Mouse (Mus musculus): ENCODE measurements around the gene Zfp51.
"Not testable (repeated sequence)": the region's sequence is repeated elsewhere in the genome, so short reads cannot be mapped to it uniquely, and the experiment has no call there.

- not testable (repeated sequence) for TF ChIP-seq CTCF, EP300 (IDR thresholded peaks at IDR 0.05; ENCODE audit: low read depth)
Measured at GRCm38 (mm10) chr17:21478103-21478777, 28.1 kb downstream of the Zfp51 start.

All from liver, embryonic 14.5 days (tissue).